Mouse (Mus musculus) lung, adult 2 months (tissue): Measurements from ENCODE around the gene Rergl. TPM values are rescaled to one million over a fixed set of nuclear protein-coding genes. Genes with fewer than 3 reads are reported as not detected.

Experiments
- DNase-seq: peaks from one replicate; pipeline ENCODE4 v3.0.0; 2022
- H3K4me1 ChIP-seq: fragments of 200-500 bp; 2 replicates; pipeline ENCODE4 v1.6.1; 2011; ENCODE audit warnings: low read length; ENCODE audit not compliant: control insufficient read depth, insufficient read depth
- H3K4me3 ChIP-seq: fragments of 200-500 bp; replicated peaks from 2 replicates; pipeline ENCODE3; 2011; ENCODE audit warnings: low read depth, mild to moderate bottlenecking, control low read depth, low read length; ENCODE audit errors: extremely low read depth
- CTCF ChIP-seq: fragments of 200-500 bp; IDR thresholded peaks from 2 replicates; pipeline ENCODE4 v1.5.1; 2011; ENCODE audit warnings: mild to moderate bottlenecking, low read length, control low read depth; ENCODE audit not compliant: insufficient read depth
- POLR2A ChIP-seq: fragments of 200-500 bp; IDR thresholded peaks from 2 replicates; pipeline ENCODE4 v1.6.1; 2011; ENCODE audit warnings: low read depth, mild to moderate bottlenecking, control low read depth, low read length, borderline replicate concordance; ENCODE audit errors: extremely low read depth
- WGBS: fragments of 180-500 bp; shearing (Covaris S2); methylation state at CpG from one replicate; pipeline ENCODE4 v1.1.7; 2018; 5-methylcytosine and 5-hydroxymethylcytosine counted together
- polyA plus RNA-seq: library from polyadenylated mRNA; depleted of rRNA; stranded (reverse); fragments of >200 nt; gene quantifications from 2 replicates; pipeline ENCODE4 v1.2.3, GENCODE M21; 2012; rRNA removed

The Rergl gene
- polyA plus RNA-seq, 1 experiment = not detected

GRCm38 (mm10) chr6:139443999-139444398 is 57.8 kb downstream of the Rergl start:
- no peaks in the 10 kb centered on the region for H3K4me1 ChIP-seq
- WGBS = 69% methylated on average over 2 of the region's 2 CpGs
- H3K4me3 ChIP-seq = no peak overlapping the region
- TF ChIP-seq CTCF (no peak), POLR2A (no peak)
- no peak for DNase-seq

Other genes with a start within 250 kb of the Rergl start
- gene Pik3c2g, start 85.2 kb upstream of the Rergl start, polyA plus RNA-seq = 0.50 and 0.91 TPM in 2 replicates